Mouse (Mus musculus): ENCODE measurements at regions not wholly inside any gene's neighbourhood (a gene's known extent, or its start where the extent isn't known, plus 50 kb on each side); places are given as distances from the start of the nearest gene placed in this dataset.

- Histone ChIP-seq H3K9me3 (ENCODE audit: control insufficient read depth, low read length) (no peaks in the 10 kb centered on the region), H3K4me2 (ENCODE audit: low read depth) (no peak overlapping the region), H3K4me1 (replicated peaks; ENCODE audit: control insufficient read depth in 2 of 2, insufficient read depth in 2 of 2, low read length in 1 of 2) (no peaks in the 10 kb centered on the region), H3K27ac (no peak overlapping the region), H3K27me3 (ENCODE audit: control insufficient read depth, insufficient read depth, low read length) (no peaks in the 10 kb centered on the region), H3K36me3 (replicated peaks; ENCODE audit: control insufficient read depth, insufficient read depth, low read depth) (no peaks in the 10 kb centered on the region), H3K4me3 (ENCODE audit: insufficient read depth in 1 of 2, low read depth in 2 of 2, low read length in 2 of 2) (no peak overlapping the region), H3K9ac (replicated peaks) (no peak overlapping the region)
- ATAC-seq (ENCODE audit: insufficient read depth), result no peak
- no peak for DNase-seq (ENCODE audit: low read depth in 3 of 3, low spot score in 3 of 3)
- WGBS (ENCODE audit: insufficient replicate concordance), result 60% methylated on average over 3 of the region's 3 CpGs
- TF ChIP-seq CTCF (IDR thresholded peaks at IDR 0.05; ENCODE audit: low read depth), result no peak
- no peak for TF ChIP-seq EP300 (IDR thresholded peaks at IDR 0.05; ENCODE audit: low read depth)
Measured at GRCm38 (mm10) chr6:35770907-35771306, 231.2 kb upstream of the Mtpn start.

DNA sequence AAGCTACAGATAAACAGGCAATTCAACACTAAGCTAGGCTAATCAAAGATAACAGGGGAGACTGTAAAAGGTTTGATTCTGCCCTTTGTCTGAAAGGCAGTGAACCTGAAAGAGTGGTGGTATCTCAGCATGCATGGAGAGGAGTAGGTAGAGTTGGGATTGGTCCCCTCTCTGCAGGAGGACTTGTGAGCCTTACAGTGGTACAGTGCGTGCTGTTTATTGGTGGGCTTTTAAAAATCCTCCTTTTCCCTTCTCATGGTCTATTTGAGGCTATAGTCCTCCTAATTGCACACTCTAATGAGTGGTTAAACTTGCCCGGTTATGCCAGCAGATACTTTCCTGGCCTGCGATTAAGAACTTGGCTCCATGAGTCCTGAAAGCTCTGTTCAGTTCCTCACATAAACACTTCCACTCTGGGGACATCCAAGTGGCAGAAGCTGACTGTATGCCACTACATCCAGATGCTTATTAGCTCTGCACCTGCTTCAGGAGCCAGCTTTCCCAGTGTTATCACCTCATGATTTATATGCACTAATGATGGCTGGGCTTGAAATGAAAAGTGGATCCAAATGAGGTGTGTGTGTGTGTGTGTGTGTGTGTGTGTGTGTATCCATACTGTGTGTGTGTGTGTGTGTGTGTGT is 220.0 kb upstream of the Mtpn start:
- H3K9me3 ChIP-seq (ENCODE audit: control insufficient read depth, low read length), result no peaks in the 10 kb centered on the region
- H3K36me3 ChIP-seq (replicated peaks; ENCODE audit: control insufficient read depth, insufficient read depth, low read depth), result no peaks in the 10 kb centered on the region
- TF ChIP-seq EP300 (IDR thresholded peaks at IDR 0.05; ENCODE audit: low read depth) (no peak), CTCF (IDR thresholded peaks at IDR 0.05; ENCODE audit: low read depth) (no peak)
- no peaks in the 10 kb centered on the region for H3K4me1 ChIP-seq (replicated peaks; ENCODE audit: control insufficient read depth in 2 of 2, insufficient read depth in 2 of 2, low read length in 1 of 2)
- H3K27ac ChIP-seq, result no peak overlapping the region
- no peaks in the 10 kb centered on the region for H3K27me3 ChIP-seq (ENCODE audit: control insufficient read depth, insufficient read depth, low read length)
- WGBS (ENCODE audit: insufficient replicate concordance), result 69% methylated on average over 3 of the region's 3 CpGs
- ATAC-seq (ENCODE audit: insufficient read depth) (no peak), DNase-seq (ENCODE audit: low read depth in 3 of 3, low spot score in 3 of 3) (no peak)
- H3K4me3 ChIP-seq (ENCODE audit: insufficient read depth in 1 of 2, low read depth in 2 of 2, low read length in 2 of 2), result no peak overlapping the region
- no peak overlapping the region for H3K4me2 ChIP-seq (ENCODE audit: low read depth)
- no peak overlapping the region for H3K9ac ChIP-seq (replicated peaks)

DNA sequence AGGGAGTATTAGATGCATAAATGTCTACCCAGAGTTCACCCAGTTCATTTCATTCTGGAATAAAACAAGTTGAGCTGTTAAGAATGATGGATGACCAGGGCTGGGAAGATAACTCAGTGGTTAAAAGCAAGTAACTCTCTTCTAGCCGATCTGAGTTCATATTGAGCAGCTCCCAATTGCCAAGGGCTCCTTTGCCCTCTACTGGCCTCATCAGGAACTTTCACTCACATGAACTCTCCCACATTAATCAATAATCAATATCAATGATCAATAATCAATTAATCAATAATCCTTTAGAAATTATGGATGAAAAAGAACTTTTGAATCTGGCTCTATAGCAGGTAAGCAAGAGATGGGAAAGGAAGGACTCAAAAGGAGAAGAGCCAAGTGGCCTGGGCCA is 206.3 kb upstream of the Mtpn start:
- no peak for DNase-seq (ENCODE audit: low read depth in 3 of 3, low spot score in 3 of 3)
- WGBS (ENCODE audit: insufficient replicate concordance), result 32% methylated on average over 1 of the region's 1 CpGs
- no peak for ATAC-seq (ENCODE audit: insufficient read depth)

DNA sequence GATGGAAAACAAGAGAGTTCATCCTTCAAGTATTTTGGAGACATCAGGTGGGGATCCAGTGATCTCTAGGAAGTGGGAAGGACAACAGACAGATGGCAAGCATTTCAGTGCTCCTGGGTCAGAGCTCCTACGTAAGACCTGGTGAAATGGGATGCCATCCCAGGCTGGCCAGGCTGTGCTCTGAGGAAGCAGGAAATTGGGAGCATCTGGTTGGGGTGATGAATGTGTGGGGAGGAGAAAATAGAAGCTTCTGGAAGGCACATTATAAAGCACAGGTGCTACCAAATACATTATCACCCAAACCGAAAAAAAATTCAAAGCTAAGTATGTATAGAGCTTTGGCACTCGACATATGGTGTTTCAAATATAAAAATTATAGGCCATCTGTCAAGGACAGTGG is 165.9 kb upstream of the Mtpn start:
- Histone ChIP-seq H3K4me3 (ENCODE audit: insufficient read depth in 1 of 2, low read depth in 2 of 2, low read length in 2 of 2) (no peak overlapping the region), H3K36me3 (replicated peaks; ENCODE audit: control insufficient read depth, insufficient read depth, low read depth) (no peaks in the 10 kb centered on the region), H3K4me1 (replicated peaks; ENCODE audit: control insufficient read depth in 2 of 2, insufficient read depth in 2 of 2, low read length in 1 of 2) (no peaks in the 10 kb centered on the region), H3K4me2 (ENCODE audit: low read depth) (no peak overlapping the region), H3K9ac (replicated peaks) (no peak overlapping the region), H3K27me3 (ENCODE audit: control insufficient read depth, insufficient read depth, low read length) (no peaks in the 10 kb centered on the region), H3K27ac (no peak overlapping the region), H3K9me3 (ENCODE audit: control insufficient read depth, low read length) (no peaks in the 10 kb centered on the region)
- DNase-seq (ENCODE audit: low read depth in 3 of 3, low spot score in 3 of 3), result no peak
- 52% methylated on average over 3 of the region's 3 CpGs for WGBS (ENCODE audit: insufficient replicate concordance)
- no peak for ATAC-seq (ENCODE audit: insufficient read depth)
- no peak for TF ChIP-seq CTCF (IDR thresholded peaks at IDR 0.05; ENCODE audit: low read depth)
- TF ChIP-seq EP300 (IDR thresholded peaks at IDR 0.05; ENCODE audit: low read depth), result no peak

More for the DNA sequence above, 206.3 kb upstream of the Mtpn start:
- H3K4me3 ChIP-seq (ENCODE audit: insufficient read depth in 1 of 2, low read depth in 2 of 2, low read length in 2 of 2), result no peak overlapping the region
- no peaks in the 10 kb centered on the region for H3K9me3 ChIP-seq (ENCODE audit: control insufficient read depth, low read length)
- no peaks in the 10 kb centered on the region for H3K4me1 ChIP-seq (replicated peaks; ENCODE audit: control insufficient read depth in 2 of 2, insufficient read depth in 2 of 2, low read length in 1 of 2)
- H3K27ac ChIP-seq, result no peak overlapping the region
- no peaks in the 10 kb centered on the region for H3K36me3 ChIP-seq (replicated peaks; ENCODE audit: control insufficient read depth, insufficient read depth, low read depth)
- no peak for TF ChIP-seq EP300 (IDR thresholded peaks at IDR 0.05; ENCODE audit: low read depth)
- no peak for TF ChIP-seq CTCF (IDR thresholded peaks at IDR 0.05; ENCODE audit: low read depth)
- H3K9ac ChIP-seq (replicated peaks), result no peak overlapping the region
- H3K27me3 ChIP-seq (ENCODE audit: control insufficient read depth, insufficient read depth, low read length), result no peaks in the 10 kb centered on the region
- H3K4me2 ChIP-seq (ENCODE audit: low read depth), result no peak overlapping the region

- Histone ChIP-seq H3K9me3 (ENCODE audit: control insufficient read depth, low read length) (no peaks in the 10 kb centered on the region), H3K9ac (replicated peaks) (no peak overlapping the region), H3K4me3 (ENCODE audit: insufficient read depth in 1 of 2, low read depth in 2 of 2, low read length in 2 of 2) (no peak overlapping the region), H3K4me2 (ENCODE audit: low read depth) (no peak overlapping the region), H3K27me3 (ENCODE audit: control insufficient read depth, insufficient read depth, low read length) (no peaks in the 10 kb centered on the region), H3K4me1 (replicated peaks; ENCODE audit: control insufficient read depth in 2 of 2, insufficient read depth in 2 of 2, low read length in 1 of 2) (no peaks in the 10 kb centered on the region), H3K36me3 (replicated peaks; ENCODE audit: control insufficient read depth, insufficient read depth, low read depth) (no peaks in the 10 kb centered on the region), H3K27ac (no peak overlapping the region)
- TF ChIP-seq CTCF (IDR thresholded peaks at IDR 0.05; ENCODE audit: low read depth) (no peak), EP300 (IDR thresholded peaks at IDR 0.05; ENCODE audit: low read depth) (no peak)
- 66% methylated on average over 2 of the region's 2 CpGs for WGBS (ENCODE audit: insufficient replicate concordance)
- no peak for ATAC-seq (ENCODE audit: insufficient read depth)
- no peak for DNase-seq (ENCODE audit: low read depth in 3 of 3, low spot score in 3 of 3)
Measured at GRCm38 (mm10) chr6:35667062-35667461, 127.4 kb upstream of the Mtpn start.
